Mouse (Mus musculus): Measurements from ENCODE around the gene Uqcc2. TPM values are rescaled to one million over a fixed set of nuclear protein-coding genes. Genes with fewer than 3 reads are reported as not detected.
A peak's percentile ranks its signal among the peaks of the same experiment; 100 is the strongest.

Uqcc2 gene
- total RNA-seq, 2 experiments from 2014 or later: 300 to 343 TPM

DNA sequence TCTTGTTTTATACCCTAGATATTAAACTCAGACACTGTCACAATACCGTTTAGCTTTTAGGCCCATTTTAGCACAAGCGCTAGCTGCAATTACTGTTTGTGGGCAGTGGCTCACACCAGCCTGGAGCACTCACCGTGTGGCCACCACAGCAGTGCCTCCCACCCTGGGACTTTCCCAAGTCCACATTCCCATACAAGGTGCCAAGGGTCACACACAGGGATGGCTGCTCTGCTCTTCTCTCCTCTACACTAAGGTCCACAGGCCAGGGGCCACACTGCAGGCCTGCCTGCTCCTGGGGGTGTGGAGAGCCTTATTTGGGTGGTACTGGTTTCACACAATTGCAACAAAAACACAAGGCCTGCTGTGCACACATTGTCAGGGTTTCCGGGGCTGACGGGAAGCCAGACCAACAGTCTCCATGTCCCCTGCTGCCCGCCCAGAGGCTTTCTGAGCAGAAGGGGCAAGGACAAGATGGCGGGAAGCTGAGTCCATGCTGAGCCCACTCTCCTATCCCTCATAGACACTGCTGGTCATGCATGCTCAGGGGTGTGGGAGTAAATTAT is 9.8 kb downstream of the Uqcc2 start:
- DNase-seq: no peak

- DNase-seq: no peak
These were observed 10.6 kb downstream of the Uqcc2 start for GRCm38 (mm10) chr17:27123103-27123502.

DNA sequence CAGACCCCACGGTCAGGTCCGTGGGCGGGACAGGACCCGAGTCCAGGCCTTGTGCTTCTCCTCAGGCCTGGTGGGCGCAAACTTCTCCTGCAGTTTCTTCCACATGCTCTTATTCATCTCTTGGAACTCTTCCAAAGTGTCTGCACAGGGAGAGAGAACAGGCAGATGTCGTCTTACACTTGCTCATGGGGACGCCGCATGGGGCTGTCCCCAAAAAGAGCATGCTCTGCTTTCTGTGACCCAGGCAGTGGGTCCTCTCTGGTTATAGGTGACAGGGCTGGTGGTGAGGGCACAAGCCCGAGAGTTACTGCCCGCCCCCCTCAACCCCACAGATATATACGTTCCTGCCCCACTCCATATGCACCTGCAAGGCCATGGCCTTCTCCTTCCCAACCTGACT is 11.0 kb downstream of the Uqcc2 start:
- no peak for DNase-seq

DNA sequence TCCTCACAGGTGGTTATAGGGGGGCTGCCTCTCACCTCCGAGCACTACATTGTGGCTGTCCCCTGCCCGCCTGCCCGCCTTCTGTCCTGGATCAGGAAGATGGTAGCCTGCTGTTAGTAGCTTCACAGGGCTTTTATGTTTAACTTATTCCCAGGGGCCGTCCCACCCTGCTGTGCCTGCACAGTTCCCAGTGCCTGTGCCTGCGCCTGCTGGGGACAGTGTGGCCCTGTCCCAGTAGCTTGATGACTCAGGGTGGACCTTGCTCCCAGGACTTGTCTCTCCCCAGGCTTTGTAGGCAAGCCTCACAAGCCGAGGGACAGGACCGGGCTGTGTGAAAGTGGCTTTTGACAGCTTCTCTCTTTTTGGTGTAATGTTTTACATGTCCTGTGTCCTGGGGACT is 11.9 kb downstream of the Uqcc2 start:
- no peak for DNase-seq

- no peak for DNase-seq
These were observed 12.4 kb downstream of the Uqcc2 start for GRCm38 (mm10) chr17:27121266-27121665.

DNA sequence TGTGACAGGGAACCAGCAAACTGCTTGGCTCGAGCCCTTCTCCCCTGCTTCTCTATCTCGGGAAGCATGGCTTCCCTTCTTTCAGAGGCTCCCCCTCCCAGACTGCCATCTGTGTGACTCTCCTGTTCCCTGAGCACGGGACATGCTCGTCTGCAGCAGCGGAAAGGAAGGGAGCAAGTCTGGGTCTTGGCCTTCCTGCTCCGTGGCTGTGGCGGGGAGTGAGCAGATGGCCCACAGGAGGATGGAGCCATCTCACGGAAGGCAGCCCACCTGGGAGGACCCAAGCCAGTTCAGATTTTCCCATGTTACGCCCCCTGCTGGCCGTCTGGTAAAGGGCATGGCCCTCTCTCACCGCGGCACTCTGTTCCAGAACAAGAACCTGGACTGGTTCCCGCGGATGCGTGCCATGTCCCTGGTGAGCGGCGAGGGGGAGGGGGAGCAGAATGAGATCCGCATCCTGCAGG is 13.1 kb downstream of the Uqcc2 start:
- DNase-seq: peak; percentile 87

- peak; percentile 43 for DNase-seq
These were observed 13.8 kb downstream of the Uqcc2 start for GRCm38 (mm10) chr17:27119954-27120353.

GRCm38 (mm10) chr17:27119540-27119895 is 14.2 kb downstream of the Uqcc2 start:
- DNase-seq: no peak

DNA sequence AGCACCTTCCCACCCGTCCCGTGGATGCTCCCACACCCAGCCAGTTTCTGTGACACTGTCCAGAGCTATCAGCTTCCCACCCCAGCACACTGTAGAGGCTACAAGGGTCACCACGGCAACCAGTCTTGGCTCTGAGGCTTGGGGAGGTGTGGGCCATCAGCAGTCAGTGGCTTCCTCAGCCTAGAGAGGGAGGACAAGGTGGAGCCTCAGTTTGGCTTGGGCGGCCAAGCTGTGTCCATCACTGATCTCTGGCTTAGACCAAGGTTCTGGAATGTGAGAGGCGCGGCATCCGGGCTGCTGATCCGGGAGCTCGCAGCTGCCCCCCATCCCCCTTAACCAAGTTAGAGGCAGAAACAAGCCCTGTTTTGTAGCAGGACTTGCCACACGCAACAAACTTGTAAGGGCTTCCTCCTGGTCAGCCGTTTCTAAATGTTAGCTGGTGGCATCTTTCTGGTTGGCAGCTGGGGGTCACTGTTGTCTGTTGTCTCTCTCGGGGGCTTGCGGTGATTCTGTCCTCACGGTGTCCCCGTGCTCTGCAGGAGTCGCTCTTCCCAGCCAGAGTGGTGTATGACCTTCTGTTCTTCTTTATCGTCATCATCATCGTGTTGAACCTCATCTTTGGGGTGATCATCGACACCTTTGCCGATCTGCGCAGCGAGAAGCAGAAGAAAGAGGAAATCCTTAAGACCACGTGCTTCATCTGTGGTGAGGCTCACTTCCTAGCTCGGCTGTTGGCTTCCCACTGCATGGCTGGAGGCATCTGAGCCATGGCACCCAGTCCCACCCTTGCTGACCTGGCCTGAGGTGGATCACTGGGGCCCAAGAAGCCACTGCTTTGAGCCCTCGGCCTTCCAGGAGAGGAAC is 14.8 kb downstream of the Uqcc2 start:
- peak; percentile 38 for DNase-seq

DNA sequence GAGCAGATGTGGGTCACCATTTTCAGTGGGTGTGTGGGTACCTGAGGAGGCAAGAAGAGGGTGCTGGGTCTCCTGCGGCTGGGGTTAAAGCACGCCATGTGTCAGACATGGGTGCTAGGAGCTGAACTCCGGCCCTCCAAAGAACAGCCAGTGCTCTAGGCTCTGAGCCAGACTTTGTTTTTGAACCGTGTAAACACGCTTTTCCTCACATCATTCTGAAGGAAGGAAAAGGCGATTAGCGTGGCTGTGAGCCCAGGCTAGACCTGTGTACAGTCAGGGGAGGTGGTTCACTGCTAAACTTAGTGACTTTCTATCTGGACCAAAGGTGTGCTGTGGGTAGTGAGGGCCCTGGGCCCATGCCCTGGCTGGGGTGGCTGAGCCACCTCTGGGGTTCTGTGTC is 23.6 kb downstream of the Uqcc2 start:
- DNase-seq: no peak

DNA sequence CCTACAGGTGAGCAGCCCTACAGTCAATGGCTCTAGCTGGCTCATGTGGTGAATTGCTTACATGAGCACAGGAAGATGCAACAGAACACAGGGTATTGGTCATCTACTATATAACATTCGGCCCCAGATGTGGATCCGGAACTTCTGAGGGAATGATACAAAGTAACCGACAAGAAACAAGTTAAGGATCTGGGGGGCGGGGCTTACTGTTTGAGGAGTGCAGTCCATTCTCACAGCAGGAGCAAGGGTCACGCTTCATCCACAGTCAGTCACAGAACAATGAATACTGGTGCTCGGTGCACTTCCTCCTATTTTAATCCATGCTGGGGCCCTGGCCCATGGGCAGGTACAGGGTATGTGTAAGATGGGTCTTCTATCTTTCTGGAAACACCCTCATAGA is 25.8 kb downstream of the Uqcc2 start:
- no peak for DNase-seq

- no peak for DNase-seq
These were observed 27.0 kb downstream of the Uqcc2 start for GRCm38 (mm10) chr17:27106745-27107144.

- no peak for DNase-seq
These were observed 27.8 kb downstream of the Uqcc2 start for GRCm38 (mm10) chr17:27105698-27106470.

DNA sequence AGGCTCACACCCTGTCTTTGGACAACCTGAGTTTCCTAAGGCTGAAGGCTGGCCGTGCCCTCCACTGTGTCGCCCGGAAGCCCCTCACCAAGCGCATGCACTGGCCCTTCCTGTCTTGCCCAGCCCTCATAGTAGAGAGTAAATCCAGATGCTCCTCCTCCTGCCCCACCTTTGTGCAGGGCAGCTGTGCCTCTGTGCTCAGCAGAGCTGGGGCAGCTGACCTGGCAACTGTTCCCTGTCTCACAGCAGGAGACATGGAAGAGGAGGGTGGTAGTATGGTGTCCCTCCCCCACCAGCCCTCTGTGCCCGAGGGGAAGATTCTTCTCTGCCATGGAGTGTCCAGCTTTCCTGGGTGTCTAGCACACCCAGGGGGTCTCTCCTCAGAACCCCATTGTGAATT is 32.0 kb downstream of the Uqcc2 start:
- no peak for DNase-seq

- no peak for DNase-seq
These were observed 38.0 kb downstream of the Uqcc2 start for GRCm38 (mm10) chr17:27095690-27096089.

DNA sequence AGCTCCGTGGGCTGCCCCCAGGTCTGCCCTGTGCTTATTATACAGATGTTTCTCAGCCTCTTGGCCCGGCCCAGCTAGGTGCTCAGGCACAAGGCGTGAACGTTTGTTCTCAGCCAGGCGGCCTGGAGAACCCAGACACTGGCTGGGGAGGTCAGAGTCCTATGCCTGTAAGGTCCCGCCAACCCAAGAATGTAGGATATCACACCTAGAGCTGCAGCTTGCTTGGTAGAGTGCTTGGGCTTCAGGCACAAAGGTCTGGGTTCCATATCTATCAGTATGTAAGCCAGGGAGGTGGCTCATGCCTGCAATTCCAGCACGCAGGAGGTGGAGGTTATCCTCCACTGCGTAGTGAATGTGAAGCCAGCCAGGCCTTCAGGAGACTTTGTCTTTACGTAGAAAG is 43.6 kb downstream of the Uqcc2 start:
- DNase-seq: no peak

- DNase-seq: no peak
These were observed 46.3 kb downstream of the Uqcc2 start for GRCm38 (mm10) chr17:27087426-27087825.

DNA sequence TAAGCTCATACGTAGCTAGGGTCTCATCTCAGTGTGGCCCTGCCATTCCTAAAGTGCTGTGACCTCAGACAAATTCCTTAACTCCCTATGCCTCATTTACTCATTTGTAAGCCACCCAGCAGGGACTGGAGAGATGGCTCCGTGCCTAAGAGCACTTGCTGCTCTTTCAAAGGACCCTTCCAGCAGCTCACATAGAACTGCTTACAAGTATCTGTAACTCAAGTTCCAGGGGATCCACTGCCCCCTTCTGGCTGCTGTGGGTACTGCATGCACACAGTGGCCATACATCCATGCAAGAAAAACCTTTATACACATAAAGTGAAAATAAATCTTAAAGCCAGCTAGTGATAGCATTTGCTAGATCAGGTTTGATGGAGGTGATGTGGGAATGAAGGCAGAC is 48.0 kb downstream of the Uqcc2 start:
- DNase-seq: peak; percentile 58

DNA sequence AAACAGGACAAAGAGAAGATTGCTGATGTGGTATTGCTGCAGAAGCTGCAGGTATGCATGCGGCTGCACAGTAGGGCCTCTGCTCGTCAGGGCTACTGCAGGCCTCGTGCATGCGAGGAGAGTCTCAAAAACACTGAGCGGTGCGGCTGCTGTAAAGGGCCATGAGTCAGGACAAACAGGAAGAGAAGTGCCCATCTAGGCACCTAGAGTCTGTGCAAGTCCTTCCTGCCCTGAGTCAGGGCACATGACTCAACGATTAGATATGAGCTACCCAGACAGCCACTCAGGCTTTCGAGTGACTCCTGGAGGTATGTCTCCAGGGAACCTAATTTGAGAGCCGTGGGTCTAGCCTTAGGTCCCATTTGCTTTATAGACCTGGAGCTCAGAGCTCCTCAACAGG is 50.1 kb downstream of the Uqcc2 start:
- no peak for DNase-seq

DNA sequence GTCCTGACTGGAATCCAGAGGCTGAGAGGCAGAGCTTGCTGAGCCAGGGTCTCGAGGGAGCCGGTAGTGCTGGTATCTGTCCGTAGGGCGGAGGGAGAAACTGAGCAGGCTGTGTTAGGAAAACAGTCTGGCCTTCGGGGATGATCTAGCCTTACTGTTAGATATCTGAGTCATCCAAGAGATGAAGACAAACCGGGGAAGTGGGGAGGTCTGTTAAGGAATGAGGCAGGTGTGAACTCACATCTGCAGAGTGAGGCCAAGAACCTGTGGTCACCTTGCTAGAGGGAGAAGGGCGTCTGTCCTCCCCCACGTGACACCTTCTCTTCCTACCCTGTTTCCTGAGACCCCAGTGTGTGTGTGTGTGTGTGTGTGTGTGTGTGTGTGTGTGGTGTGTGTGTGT is 50.9 kb downstream of the Uqcc2 start:
- no peak for DNase-seq

DNA sequence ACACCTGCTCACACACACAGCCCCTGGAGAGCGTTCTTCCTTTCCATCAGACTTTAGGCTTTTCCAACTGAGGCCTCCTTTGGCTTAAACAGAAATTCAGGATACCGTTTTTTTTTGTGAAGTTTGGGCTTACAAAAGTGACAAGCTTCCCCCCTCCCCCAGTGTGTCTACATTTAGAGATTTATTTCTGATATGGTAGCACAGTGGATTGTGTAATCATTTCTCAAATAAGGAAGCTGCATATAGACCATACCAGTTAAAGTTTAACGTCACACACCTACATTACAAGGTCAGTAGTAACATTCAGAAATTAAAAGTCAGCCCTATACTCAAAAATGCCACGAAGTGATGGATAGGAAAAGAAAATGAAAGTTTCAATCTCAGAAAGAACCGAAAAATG is 51.8 kb downstream of the Uqcc2 start:
- no peak for DNase-seq

DNA sequence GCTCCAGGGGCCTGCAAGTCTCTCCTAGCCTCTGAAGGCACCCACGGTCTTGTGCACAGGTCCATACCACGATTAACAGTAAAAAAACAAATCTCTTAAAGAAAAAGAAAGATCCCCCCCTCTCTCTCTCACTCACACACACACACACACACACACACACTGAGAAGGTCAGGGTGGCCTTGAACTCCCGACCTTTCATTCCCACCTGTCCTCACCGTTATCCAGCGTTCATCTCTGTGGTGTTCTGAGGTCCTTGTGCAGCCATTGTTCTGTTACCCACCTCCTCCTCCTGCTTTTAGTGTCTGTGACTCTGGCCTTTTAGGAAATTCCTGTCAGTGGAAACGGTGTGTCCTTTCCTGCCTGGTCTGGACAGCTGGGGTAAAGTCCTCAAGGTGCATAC is 55.2 kb downstream of the Uqcc2 start:
- DNase-seq: no peak

GRCm38 (mm10) chr17:27077920-27078319 is 55.8 kb downstream of the Uqcc2 start:
- no peak for DNase-seq
